Mouse (Mus musculus): Measurements from ENCODE around the gene Ank2. TPM values are rescaled to one million over a fixed set of nuclear protein-coding genes. Genes with fewer than 3 reads are reported as not detected.

Ank2 gene
- polyA plus RNA-seq, 1 experiment, result 0.29 TPM

DNA sequence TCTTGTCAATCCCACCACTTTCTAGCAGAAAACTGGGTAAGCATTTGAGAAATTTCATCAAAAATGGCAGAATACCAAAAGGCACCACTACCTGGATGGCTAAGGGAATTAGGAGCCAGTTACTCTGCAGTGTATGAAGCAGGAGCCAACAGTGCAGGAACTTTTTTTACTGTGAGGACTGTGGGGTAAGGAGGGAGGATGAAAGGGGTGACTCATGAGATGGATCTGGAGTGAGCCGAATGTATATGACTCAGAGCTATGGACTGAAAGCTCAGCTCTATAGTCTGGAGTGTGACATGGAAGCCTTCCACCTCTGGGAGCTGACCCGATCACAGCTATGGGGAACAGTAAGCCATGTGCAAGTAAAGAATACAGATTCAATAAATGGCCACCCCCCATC, 530.4 kb downstream of the Ank2 start:
- no peak for TF ChIP-seq GATA1 (IDR thresholded peaks at IDR 0.05; ENCODE audit: low read length)
- TF ChIP-seq TAL1 (IDR thresholded peaks at IDR 0.05; ENCODE audit: low read length), result no peak
- H3K27me3 ChIP-seq (ENCODE audit: control insufficient read depth), result no peaks in the 10 kb centered on the region
- H3K4me1 ChIP-seq (ENCODE audit: control insufficient read depth), result no peaks in the 10 kb centered on the region
- no peaks in the 10 kb centered on the region for H3K36me3 ChIP-seq (ENCODE audit: control insufficient read depth)
- no peak overlapping the region for H3K4me3 ChIP-seq (replicated peaks)
- peaks cover 2% of the 10 kb centered on the region; the same call in 1 of the 2 replicates for H3K9me3 ChIP-seq (ENCODE audit: control insufficient read depth, low read length)

DNA sequence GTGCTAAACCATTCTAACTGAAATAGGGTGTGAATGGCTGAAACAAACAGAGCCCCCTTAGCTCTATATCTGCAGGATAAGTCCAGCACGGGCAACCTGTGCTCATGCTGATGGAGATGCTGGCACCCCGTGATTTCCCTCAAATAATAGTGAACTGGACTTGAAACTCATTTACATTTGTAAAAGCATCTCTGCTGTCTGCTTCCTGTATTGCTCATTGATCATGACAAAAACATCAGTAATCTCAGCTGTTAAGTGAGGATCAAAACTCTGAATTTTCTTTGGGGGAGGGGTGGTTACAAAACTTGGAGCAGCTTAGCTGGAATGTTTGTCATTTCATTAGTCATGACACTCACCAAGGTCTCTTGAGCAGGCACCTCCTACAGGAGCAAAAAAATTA, 533.4 kb downstream of the Ank2 start:
- Histone ChIP-seq H3K4me3 (replicated peaks) (no peak overlapping the region), H3K27me3 (ENCODE audit: control insufficient read depth) (no peaks in the 10 kb centered on the region), H3K9me3 (ENCODE audit: control insufficient read depth, low read length) (peaks cover 5% of the 10 kb centered on the region; the same call in 1 of the 2 replicates), H3K36me3 (ENCODE audit: control insufficient read depth) (no peaks in the 10 kb centered on the region; the same call in 1 of the 2 replicates), H3K4me1 (ENCODE audit: control insufficient read depth) (no peaks in the 10 kb centered on the region)
- TF ChIP-seq TAL1 (IDR thresholded peaks at IDR 0.05; ENCODE audit: low read length), result no peak
- no peak for TF ChIP-seq GATA1 (IDR thresholded peaks at IDR 0.05; ENCODE audit: low read length)

DNA sequence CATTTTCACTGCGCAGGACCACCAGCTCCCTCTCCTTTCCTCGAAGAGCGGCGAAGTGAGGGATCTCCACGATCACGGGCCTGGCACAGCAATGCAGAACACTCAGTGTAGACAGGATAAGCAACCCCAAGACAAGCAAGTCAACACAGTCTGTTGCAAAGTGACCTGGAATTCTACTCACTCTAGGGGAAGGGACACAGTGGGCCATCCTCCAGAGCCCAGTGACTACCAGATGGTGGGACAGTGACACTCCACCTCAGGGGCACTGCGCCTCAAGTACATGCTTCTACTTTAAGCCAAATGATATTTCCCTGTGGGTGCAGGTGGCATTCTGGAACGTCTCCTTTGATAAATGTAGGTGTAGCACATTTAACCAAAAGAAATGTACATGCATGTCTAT, 536.8 kb downstream of the Ank2 start:
- H3K36me3 ChIP-seq (ENCODE audit: control insufficient read depth), result no peaks in the 10 kb centered on the region; the same call in 1 of the 2 replicates
- no peaks in the 10 kb centered on the region for H3K4me1 ChIP-seq (ENCODE audit: control insufficient read depth)
- no peak overlapping the region for H3K4me3 ChIP-seq (replicated peaks)
- no peaks in the 10 kb centered on the region for H3K27me3 ChIP-seq (ENCODE audit: control insufficient read depth)
- H3K9me3 ChIP-seq (ENCODE audit: control insufficient read depth, low read length), result peaks cover 5% of the 10 kb centered on the region; the same call in 1 of the 2 replicates
- TF ChIP-seq GATA1 (IDR thresholded peaks at IDR 0.05; ENCODE audit: low read length), result no peak
- no peak for TF ChIP-seq TAL1 (IDR thresholded peaks at IDR 0.05; ENCODE audit: low read length)

DNA sequence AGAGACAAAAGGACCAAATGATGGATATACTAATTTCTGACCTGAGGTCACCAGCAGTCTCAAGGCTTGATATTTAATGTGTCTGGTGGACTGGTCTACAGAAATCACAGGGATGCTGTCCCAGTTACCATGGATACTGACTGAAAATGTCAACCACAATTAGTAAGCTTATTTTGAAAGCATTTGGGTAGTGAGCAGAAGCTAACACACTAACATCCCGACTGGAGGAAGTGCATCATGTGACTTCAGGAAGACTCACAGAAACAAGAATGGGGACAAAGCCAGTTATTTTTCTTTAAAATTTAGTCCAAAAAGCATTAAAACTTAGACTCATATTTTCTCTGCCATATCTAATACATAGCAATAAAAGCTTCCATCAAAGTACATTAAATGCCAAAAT, 546.5 kb downstream of the Ank2 start:
- no peaks in the 10 kb centered on the region for H3K4me1 ChIP-seq (ENCODE audit: control insufficient read depth)
- no peaks in the 10 kb centered on the region for H3K27me3 ChIP-seq (ENCODE audit: control insufficient read depth)
- H3K4me3 ChIP-seq (replicated peaks), result no peak overlapping the region
- TF ChIP-seq TAL1 (IDR thresholded peaks at IDR 0.05; ENCODE audit: low read length) (no peak), GATA1 (IDR thresholded peaks at IDR 0.05; ENCODE audit: low read length) (no peak)
- H3K9me3 ChIP-seq (ENCODE audit: control insufficient read depth, low read length), result peaks cover 4% of the 10 kb centered on the region; the same call in 1 of the 2 replicates
- no peaks in the 10 kb centered on the region; the same call in 1 of the 2 replicates for H3K36me3 ChIP-seq (ENCODE audit: control insufficient read depth)

DNA sequence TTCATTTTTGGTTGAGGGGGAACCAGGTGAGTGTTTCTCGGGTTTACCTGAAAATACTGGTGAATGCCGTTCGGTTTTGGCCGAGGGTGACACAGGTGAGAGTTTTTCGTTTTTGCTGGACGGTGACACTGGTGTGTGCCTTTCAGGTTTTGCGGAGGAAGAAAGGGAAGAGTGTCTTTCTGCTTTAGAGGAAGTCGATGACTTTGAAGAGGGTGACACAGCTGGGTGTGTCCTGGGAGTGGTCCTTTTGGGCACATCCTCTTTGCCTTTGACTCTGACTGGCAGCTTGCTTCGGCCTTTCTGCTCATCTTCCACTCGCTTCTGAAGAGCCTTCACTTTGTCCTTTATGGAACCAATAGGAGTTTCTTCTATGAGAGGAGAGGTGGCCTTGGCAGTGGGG, 552.6 kb downstream of the Ank2 start:
- TF ChIP-seq GATA1 (IDR thresholded peaks at IDR 0.05; ENCODE audit: low read length) (no peak), TAL1 (IDR thresholded peaks at IDR 0.05; ENCODE audit: low read length) (no peak)
- Histone ChIP-seq H3K9me3 (ENCODE audit: control insufficient read depth, low read length) (peaks cover 59% of the 10 kb centered on the region), H3K36me3 (ENCODE audit: control insufficient read depth) (no peaks in the 10 kb centered on the region; the same call in 1 of the 2 replicates)

DNA sequence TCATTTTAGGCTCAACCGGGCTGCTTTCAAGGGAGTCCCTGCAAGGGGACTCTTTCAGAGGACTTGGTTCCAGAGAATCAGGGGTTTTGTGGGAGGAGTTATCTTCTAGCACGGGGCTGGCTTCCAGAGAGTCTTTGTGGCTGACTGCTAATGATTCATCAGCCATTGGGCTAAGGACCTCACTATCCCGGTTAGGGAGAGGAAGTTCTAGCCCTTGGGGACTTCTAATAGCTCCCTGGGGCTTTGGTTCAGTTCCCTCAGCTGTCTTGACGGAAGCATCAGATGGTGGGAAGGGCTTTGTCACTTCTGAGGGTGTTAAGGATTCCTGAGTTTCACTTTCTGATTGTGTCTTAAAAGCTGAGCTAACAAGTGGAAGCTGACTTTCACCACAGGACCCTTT, 554.3 kb downstream of the Ank2 start:
- TF ChIP-seq TAL1 (IDR thresholded peaks at IDR 0.05; ENCODE audit: low read length) (no peak), GATA1 (IDR thresholded peaks at IDR 0.05; ENCODE audit: low read length) (no peak)
- peaks cover 60% of the 10 kb centered on the region for H3K9me3 ChIP-seq (ENCODE audit: control insufficient read depth, low read length)
- H3K4me1 ChIP-seq (ENCODE audit: control insufficient read depth), result no peaks in the 10 kb centered on the region
- H3K27me3 ChIP-seq (ENCODE audit: control insufficient read depth), result no peaks in the 10 kb centered on the region
- H3K36me3 ChIP-seq (ENCODE audit: control insufficient read depth), result no peaks in the 10 kb centered on the region; the same call in 1 of the 2 replicates
- H3K4me3 ChIP-seq (replicated peaks), result no peak overlapping the region

More for the DNA sequence above, 552.6 kb downstream of the Ank2 start:
- no peaks in the 10 kb centered on the region for H3K4me1 ChIP-seq (ENCODE audit: control insufficient read depth)
- no peaks in the 10 kb centered on the region for H3K27me3 ChIP-seq (ENCODE audit: control insufficient read depth)
- H3K4me3 ChIP-seq (replicated peaks), result no peak overlapping the region

DNA sequence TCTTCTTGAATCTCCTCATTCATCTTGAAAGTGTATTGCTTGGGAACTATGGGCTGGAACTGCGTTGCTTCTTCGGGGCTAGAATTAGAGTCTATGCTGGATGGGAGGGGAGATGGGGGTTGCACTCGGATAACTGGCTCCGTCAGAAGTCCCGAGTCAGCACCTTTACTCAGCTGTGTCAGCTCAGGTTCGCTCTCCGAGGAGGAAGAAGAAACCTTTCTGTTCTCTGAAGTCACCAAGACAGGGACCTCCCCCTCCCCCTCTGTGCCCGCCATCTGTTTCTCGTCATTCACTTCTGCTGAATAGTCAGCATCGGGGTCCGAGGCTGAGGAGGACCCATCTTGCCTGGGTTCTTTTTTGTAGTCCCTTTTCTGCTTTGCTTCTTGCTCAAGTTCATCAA, 555.1 kb downstream of the Ank2 start:
- TF ChIP-seq GATA1 (IDR thresholded peaks at IDR 0.05; ENCODE audit: low read length) (no peak), TAL1 (IDR thresholded peaks at IDR 0.05; ENCODE audit: low read length) (no peak)
- Histone ChIP-seq H3K4me3 (replicated peaks) (no peak overlapping the region), H3K27me3 (ENCODE audit: control insufficient read depth) (no peaks in the 10 kb centered on the region), H3K4me1 (ENCODE audit: control insufficient read depth) (no peaks in the 10 kb centered on the region), H3K36me3 (ENCODE audit: control insufficient read depth) (no peaks in the 10 kb centered on the region; the same call in 1 of the 2 replicates), H3K9me3 (ENCODE audit: control insufficient read depth, low read length) (peaks cover 60% of the 10 kb centered on the region)

DNA sequence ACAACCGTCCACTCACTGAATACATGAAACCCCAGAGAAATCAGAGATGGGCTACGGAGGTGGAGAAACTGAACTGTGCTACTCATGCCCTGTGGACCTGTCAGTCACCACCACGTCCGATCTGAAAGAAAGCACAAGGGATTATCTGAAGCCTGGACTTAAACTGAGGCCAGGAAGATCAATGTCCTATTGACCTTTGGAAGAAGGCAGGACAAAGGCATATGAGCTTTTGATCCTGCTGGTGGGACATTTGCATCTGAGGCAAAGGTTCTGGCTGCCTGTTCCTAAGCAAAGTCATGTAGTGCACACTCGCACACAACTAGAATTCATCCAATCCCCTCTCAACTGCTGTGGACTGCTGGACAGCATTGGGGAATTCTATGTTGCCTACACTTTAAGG, 558.7 kb downstream of the Ank2 start:
- Histone ChIP-seq H3K4me3 (replicated peaks) (no peak overlapping the region), H3K27me3 (ENCODE audit: control insufficient read depth) (no peaks in the 10 kb centered on the region), H3K9me3 (ENCODE audit: control insufficient read depth, low read length) (peaks cover 35% of the 10 kb centered on the region), H3K36me3 (ENCODE audit: control insufficient read depth) (no peaks in the 10 kb centered on the region; the same call in 1 of the 2 replicates), H3K4me1 (ENCODE audit: control insufficient read depth) (no peaks in the 10 kb centered on the region)
- TF ChIP-seq GATA1 (IDR thresholded peaks at IDR 0.05; ENCODE audit: low read length) (no peak), TAL1 (IDR thresholded peaks at IDR 0.05; ENCODE audit: low read length) (no peak)

DNA sequence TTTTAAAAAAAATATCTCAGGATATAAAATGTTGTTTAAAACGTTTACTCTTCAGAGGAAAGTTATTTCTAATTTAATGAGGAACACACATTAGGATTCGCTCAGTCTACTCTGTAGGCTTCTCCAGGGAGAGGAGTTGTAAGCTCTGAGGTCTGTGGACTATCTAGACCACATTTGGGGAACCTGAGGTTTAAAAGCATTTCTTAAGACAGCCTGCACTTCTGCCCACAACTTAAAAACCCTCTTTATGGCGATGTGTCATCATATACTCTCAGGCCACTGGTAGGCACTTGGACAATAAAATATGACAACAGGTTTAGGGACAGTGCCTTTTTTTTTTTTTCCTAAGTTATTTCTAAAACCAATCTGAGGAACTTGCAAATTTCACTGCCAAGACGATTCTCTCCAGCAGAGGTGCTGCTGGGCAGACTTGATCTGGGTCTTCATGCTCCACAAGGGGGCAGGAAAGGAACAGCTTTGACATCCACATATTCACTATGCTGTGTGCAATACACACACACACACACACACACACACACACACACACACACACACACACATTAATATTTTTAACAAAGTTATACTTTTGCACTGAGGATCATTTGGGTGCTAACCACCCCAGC, 567.2 kb downstream of the Ank2 start:
- Histone ChIP-seq H3K4me3 (replicated peaks) (no peak overlapping the region), H3K4me1 (ENCODE audit: control insufficient read depth) (no peaks in the 10 kb centered on the region), H3K27me3 (ENCODE audit: control insufficient read depth) (no peaks in the 10 kb centered on the region), H3K9me3 (ENCODE audit: control insufficient read depth, low read length) (no peaks in the 10 kb centered on the region; the same call in 1 of the 2 replicates), H3K36me3 (ENCODE audit: control insufficient read depth) (no peaks in the 10 kb centered on the region; the same call in 1 of the 2 replicates)
- TF ChIP-seq GATA1 (IDR thresholded peaks at IDR 0.05; ENCODE audit: low read length) (no peak), TAL1 (IDR thresholded peaks at IDR 0.05; ENCODE audit: low read length) (no peak)
